Mouse (Mus musculus) brain, adult 2 months (tissue): ENCODE measurements around the gene Fcho1.
A peak's percentile ranks its signal among the peaks of the same experiment; 100 is the strongest.

Experiments used
- DNase-seq: peaks from one replicate; pipeline ENCODE4 v3.0.0; 2011; ENCODE audit warnings: low read depth, low spot score

Fcho1 gene

GRCm38 (mm10) chr8:71682832-71683231 is 42.7 kb downstream of the Fcho1 start:
- DNase-seq = no peak

GRCm38 (mm10) chr8:71681369-71681915 is 44.1 kb downstream of the Fcho1 start:
- no peak for DNase-seq

- no peak for DNase-seq
These were observed 45.0 kb downstream of the Fcho1 start for GRCm38 (mm10) chr8:71680471-71680870.

GRCm38 (mm10) chr8:71679550-71680168 is 45.9 kb downstream of the Fcho1 start:
- no peak for DNase-seq

- no peak for DNase-seq
These were observed 46.4 kb downstream of the Fcho1 start for GRCm38 (mm10) chr8:71679116-71679515.

- no peak for DNase-seq
These were observed 47.3 kb downstream of the Fcho1 start for GRCm38 (mm10) chr8:71678216-71678615.

GRCm38 (mm10) chr8:71677555-71677954 is 48.0 kb downstream of the Fcho1 start:
- no peak for DNase-seq

GRCm38 (mm10) chr8:71676803-71677202 is 48.7 kb downstream of the Fcho1 start:
- no peak for DNase-seq

GRCm38 (mm10) chr8:71676020-71676741 is 49.3 kb downstream of the Fcho1 start, which contains the start of gene Jak3:
TSS of gene Jak3 (plus strand) at chr8:71676296.
- peak; percentile 86 for DNase-seq

- DNase-seq = no peak
These were observed 50.0 kb downstream of the Fcho1 start for GRCm38 (mm10) chr8:71675456-71676019.

- no peak for DNase-seq
These were observed 51.4 kb downstream of the Fcho1 start for GRCm38 (mm10) chr8:71674071-71674470.

GRCm38 (mm10) chr8:71672168-71672735 is 53.3 kb downstream of the Fcho1 start:
- DNase-seq = peak; percentile 64

- peak; percentile 97 for DNase-seq
These were observed 54.0 kb downstream of the Fcho1 start, which contains the start of gene Unc13a for GRCm38 (mm10) chr8:71671549-71671965. TSS of gene Unc13a (minus strand) at chr8:71671757.

- peak; percentile 92 for DNase-seq
These were observed 54.6 kb downstream of the Fcho1 start for GRCm38 (mm10) chr8:71670621-71671548.

GRCm38 (mm10) chr8:71670198-71670597 is 55.3 kb downstream of the Fcho1 start:
- DNase-seq = no peak

GRCm38 (mm10) chr8:71668220-71668975 is 57.1 kb downstream of the Fcho1 start:
- peak; percentile 73 for DNase-seq

GRCm38 (mm10) chr8:71667256-71667655 is 58.3 kb downstream of the Fcho1 start:
- DNase-seq = no peak

GRCm38 (mm10) chr8:71666855-71667254 is 58.7 kb downstream of the Fcho1 start:
- DNase-seq = peak; percentile 63

- no peak for DNase-seq
These were observed 60.0 kb downstream of the Fcho1 start for GRCm38 (mm10) chr8:71665331-71666130.
